Mouse (Mus musculus) testis, adult 2 months (tissue): ENCODE data around the gene Npc2.

ENCODE experiments used
- CTCF ChIP-seq: fragments of 200-500 bp; IDR thresholded peaks from 2 replicates; pipeline ENCODE4 v1.5.1; 2012; ENCODE audit warnings: low read depth, mild to moderate bottlenecking, inconsistent platforms, low read length, moderate library complexity; ENCODE audit not compliant: control insufficient read depth, insufficient read depth, insufficient replicate concordance
- POLR2A ChIP-seq: fragments of 200-500 bp; IDR thresholded peaks from 2 replicates; pipeline ENCODE4 v1.6.1; 2012; ENCODE audit warnings: low read depth, mild to moderate bottlenecking, inconsistent platforms, low read length, moderate library complexity; ENCODE audit not compliant: control insufficient read depth

GRCm38 (mm10) chr12:84752131-84752977 lies 20.6 kb downstream of the Npc2 start:
- TF ChIP-seq POLR2A (no peak), CTCF (no peak)
